Mouse (Mus musculus): ENCODE measurements around the gene Tcte3. TPM values are rescaled to one million over a fixed set of nuclear protein-coding genes. Genes with fewer than 3 reads are reported as not detected.

Tcte3 gene
- polyA plus RNA-seq, 1 experiment = 5.4 TPM

DNA sequence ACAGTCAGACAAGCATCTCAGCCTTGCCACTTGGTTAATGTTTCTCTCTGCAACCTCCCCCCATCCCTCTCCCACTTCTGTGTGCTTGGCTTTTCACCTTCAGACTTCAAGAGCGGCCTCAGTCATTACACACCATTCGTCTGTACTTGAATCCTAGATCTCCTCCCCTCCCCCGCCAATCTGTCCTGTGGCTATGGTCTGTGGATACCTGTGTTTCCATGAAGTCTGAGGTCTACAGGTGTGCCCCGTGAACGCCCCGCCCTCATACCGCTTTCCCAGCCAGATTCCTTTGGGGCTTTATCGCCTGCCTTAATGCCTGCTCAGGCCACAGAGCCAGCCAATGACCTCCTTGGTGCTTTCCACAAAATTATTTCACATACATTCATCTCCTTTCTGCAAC lies 33.7 kb upstream of the Tcte3 start:
- Histone ChIP-seq H3K9me3 (replicated peaks; ENCODE audit: control insufficient read depth, insufficient read depth, low read length, poor library complexity, severe bottlenecking) (no peaks in the 10 kb centered on the region), H3K4me3 (ENCODE audit: low read depth, low read length) (no peak overlapping the region), H3K27ac (ENCODE audit: insufficient read depth, low read length) (no peak overlapping the region), H3K4me1 (ENCODE audit: control insufficient read depth, insufficient read depth, low read length) (no peaks in the 10 kb centered on the region), H3K36me3 (ENCODE audit: control insufficient read depth, insufficient read depth, low read length, poor library complexity, severe bottlenecking) (no peaks in the 10 kb centered on the region), H3K27me3 (ENCODE audit: control insufficient read depth, insufficient read depth, low read length, poor library complexity, severe bottlenecking) (no peaks in the 10 kb centered on the region), H3K9ac (ENCODE audit: low read depth, poor library complexity, severe bottlenecking) (no peak overlapping the region)
- TF ChIP-seq CTCF (IDR thresholded peaks at IDR 0.05; ENCODE audit: low read depth, low read length) (no peak), EP300 (IDR thresholded peaks at IDR 0.05; ENCODE audit: insufficient read depth, low read depth, low read length) (no peak)

- Histone ChIP-seq H3K4me1 (ENCODE audit: control insufficient read depth, insufficient read depth, low read length) (no peaks in the 10 kb centered on the region), H3K9ac (ENCODE audit: low read depth, poor library complexity, severe bottlenecking) (no peak overlapping the region), H3K4me3 (ENCODE audit: low read depth, low read length) (no peak overlapping the region), H3K36me3 (ENCODE audit: control insufficient read depth, insufficient read depth, low read length, poor library complexity, severe bottlenecking) (no peaks in the 10 kb centered on the region), H3K9me3 (replicated peaks; ENCODE audit: control insufficient read depth, insufficient read depth, low read length, poor library complexity, severe bottlenecking) (no peaks in the 10 kb centered on the region), H3K27ac (ENCODE audit: insufficient read depth, low read length) (no peak overlapping the region), H3K27me3 (ENCODE audit: control insufficient read depth, insufficient read depth, low read length, poor library complexity, severe bottlenecking) (no peaks in the 10 kb centered on the region)
- TF ChIP-seq EP300 (IDR thresholded peaks at IDR 0.05; ENCODE audit: insufficient read depth, low read depth, low read length) (no peak), POLR2A (IDR thresholded peaks at IDR 0.05; ENCODE audit: insufficient read depth, low read length) (no peak), CTCF (IDR thresholded peaks at IDR 0.05; ENCODE audit: low read depth, low read length) (no peak)
Observed at GRCm38 (mm10) chr17:15072211-15072610, 30.9 kb upstream of the Tcte3 start.

DNA sequence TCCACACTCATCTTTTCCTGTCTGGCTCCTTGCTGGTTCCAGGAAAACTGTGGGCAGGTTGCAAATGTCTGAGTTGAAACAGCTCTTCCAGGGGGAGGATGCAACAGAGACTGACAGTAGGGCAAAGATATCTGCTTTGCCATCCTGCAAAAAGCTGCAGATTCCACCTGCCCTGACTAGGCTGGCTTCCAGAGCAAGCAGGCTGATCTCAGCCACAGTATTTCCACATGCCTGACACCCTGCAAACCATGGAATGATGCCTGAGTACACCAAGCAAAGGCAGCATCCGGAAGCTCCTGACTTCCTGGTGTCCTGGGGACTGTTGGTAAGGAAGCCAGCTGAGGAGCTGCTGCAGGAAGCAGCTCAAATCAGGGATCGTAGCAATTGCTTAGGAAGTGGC lies 27.8 kb upstream of the Tcte3 start:
- H3K27ac ChIP-seq (ENCODE audit: insufficient read depth, low read length) = no peak overlapping the region
- H3K4me3 ChIP-seq (ENCODE audit: low read depth, low read length) = no peak overlapping the region
- TF ChIP-seq CTCF (IDR thresholded peaks at IDR 0.05; ENCODE audit: low read depth, low read length) (no peak), POLR2A (IDR thresholded peaks at IDR 0.05; ENCODE audit: insufficient read depth, low read length) (no peak), EP300 (IDR thresholded peaks at IDR 0.05; ENCODE audit: insufficient read depth, low read depth, low read length) (no peak)
- no peaks in the 10 kb centered on the region for H3K9me3 ChIP-seq (replicated peaks; ENCODE audit: control insufficient read depth, insufficient read depth, low read length, poor library complexity, severe bottlenecking)
- no peaks in the 10 kb centered on the region for H3K4me1 ChIP-seq (ENCODE audit: control insufficient read depth, insufficient read depth, low read length)
- H3K27me3 ChIP-seq (ENCODE audit: control insufficient read depth, insufficient read depth, low read length, poor library complexity, severe bottlenecking) = no peaks in the 10 kb centered on the region
- no peak overlapping the region for H3K9ac ChIP-seq (ENCODE audit: low read depth, poor library complexity, severe bottlenecking)
- H3K36me3 ChIP-seq (ENCODE audit: control insufficient read depth, insufficient read depth, low read length, poor library complexity, severe bottlenecking) = no peaks in the 10 kb centered on the region

GRCm38 (mm10) chr17:15068040-15068792 lies 26.9 kb upstream of the Tcte3 start:
- Histone ChIP-seq H3K9ac (ENCODE audit: low read depth, poor library complexity, severe bottlenecking) (no peak overlapping the region), H3K27ac (ENCODE audit: insufficient read depth, low read length) (no peak overlapping the region)
- no peak for TF ChIP-seq POLR2A (IDR thresholded peaks at IDR 0.05; ENCODE audit: insufficient read depth, low read length)

DNA sequence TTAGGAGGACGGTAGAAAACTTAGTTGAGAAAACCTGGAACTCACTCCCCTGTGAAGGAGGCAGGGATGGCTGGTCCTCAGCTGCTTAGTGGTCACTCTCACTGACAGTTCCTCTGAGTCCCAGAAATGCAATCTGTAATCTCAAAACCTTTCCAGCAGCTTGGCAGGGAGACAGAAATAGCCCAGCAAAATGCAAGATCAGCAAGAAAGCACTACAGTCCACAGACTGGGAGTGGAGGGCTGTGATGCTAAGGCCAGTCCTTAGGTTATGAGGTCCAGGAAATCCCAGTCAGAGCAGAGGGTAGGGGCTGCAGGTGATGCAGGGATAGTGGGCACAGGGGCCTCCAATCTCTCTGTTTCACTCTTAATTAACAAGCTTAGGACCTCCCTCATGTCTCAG lies 25.6 kb upstream of the Tcte3 start:
- no peak overlapping the region for H3K27ac ChIP-seq (ENCODE audit: insufficient read depth, low read length)
- TF ChIP-seq CTCF (IDR thresholded peaks at IDR 0.05; ENCODE audit: low read depth, low read length) (no peak), POLR2A (IDR thresholded peaks at IDR 0.05; ENCODE audit: insufficient read depth, low read length) (no peak), EP300 (IDR thresholded peaks at IDR 0.05; ENCODE audit: insufficient read depth, low read depth, low read length) (no peak)
- 0 out of 2 replicates have a peak, but pooled peaks cover 3% of the 10 kb centered on the region for H3K36me3 ChIP-seq (ENCODE audit: control insufficient read depth, insufficient read depth, low read length, poor library complexity, severe bottlenecking)
- no peaks in the 10 kb centered on the region for H3K9me3 ChIP-seq (replicated peaks; ENCODE audit: control insufficient read depth, insufficient read depth, low read length, poor library complexity, severe bottlenecking)
- no peaks in the 10 kb centered on the region for H3K4me1 ChIP-seq (ENCODE audit: control insufficient read depth, insufficient read depth, low read length)
- H3K9ac ChIP-seq (ENCODE audit: low read depth, poor library complexity, severe bottlenecking) = no peak overlapping the region
- H3K27me3 ChIP-seq (ENCODE audit: control insufficient read depth, insufficient read depth, low read length, poor library complexity, severe bottlenecking) = no peaks in the 10 kb centered on the region
- H3K4me3 ChIP-seq (ENCODE audit: low read depth, low read length) = no peak overlapping the region

More at GRCm38 (mm10) chr17:15068040-15068792, 26.9 kb upstream of the Tcte3 start:
- Histone ChIP-seq H3K27me3 (ENCODE audit: control insufficient read depth, insufficient read depth, low read length, poor library complexity, severe bottlenecking) (no peaks in the 10 kb centered on the region), H3K4me3 (ENCODE audit: low read depth, low read length) (no peak overlapping the region), H3K4me1 (ENCODE audit: control insufficient read depth, insufficient read depth, low read length) (no peaks in the 10 kb centered on the region), H3K9me3 (replicated peaks; ENCODE audit: control insufficient read depth, insufficient read depth, low read length, poor library complexity, severe bottlenecking) (no peaks in the 10 kb centered on the region), H3K36me3 (ENCODE audit: control insufficient read depth, insufficient read depth, low read length, poor library complexity, severe bottlenecking) (0 out of 2 replicates have a peak, but pooled peaks cover 3% of the 10 kb centered on the region)

GRCm38 (mm10) chr17:15066066-15066465 lies 24.8 kb upstream of the Tcte3 start:
- 0 out of 2 replicates have a peak, but pooled peaks cover 3% of the 10 kb centered on the region for H3K36me3 ChIP-seq (ENCODE audit: control insufficient read depth, insufficient read depth, low read length, poor library complexity, severe bottlenecking)
- no peak overlapping the region for H3K27ac ChIP-seq (ENCODE audit: insufficient read depth, low read length)
- no peak overlapping the region for H3K9ac ChIP-seq (ENCODE audit: low read depth, poor library complexity, severe bottlenecking)
- no peak overlapping the region for H3K4me3 ChIP-seq (ENCODE audit: low read depth, low read length)
- no peaks in the 10 kb centered on the region for H3K9me3 ChIP-seq (replicated peaks; ENCODE audit: control insufficient read depth, insufficient read depth, low read length, poor library complexity, severe bottlenecking)
- no peaks in the 10 kb centered on the region for H3K27me3 ChIP-seq (ENCODE audit: control insufficient read depth, insufficient read depth, low read length, poor library complexity, severe bottlenecking)
- no peaks in the 10 kb centered on the region for H3K4me1 ChIP-seq (ENCODE audit: control insufficient read depth, insufficient read depth, low read length)
- 0 out of 2 replicates have a peak, but pooled peaks have one; percentile 16 for TF ChIP-seq EP300 (IDR thresholded peaks at IDR 0.05; ENCODE audit: insufficient read depth, low read depth, low read length)
- TF ChIP-seq CTCF (IDR thresholded peaks at IDR 0.05; ENCODE audit: low read depth, low read length) = no peak
- no peak for TF ChIP-seq POLR2A (IDR thresholded peaks at IDR 0.05; ENCODE audit: insufficient read depth, low read length)

Data from ES-Bruce4 (cell line).